Mouse (Mus musculus): Measurements from ENCODE around the gene Tspan5.
A peak's percentile ranks its signal among the peaks of the same experiment; 100 is the strongest.

Gene Tspan5

DNA sequence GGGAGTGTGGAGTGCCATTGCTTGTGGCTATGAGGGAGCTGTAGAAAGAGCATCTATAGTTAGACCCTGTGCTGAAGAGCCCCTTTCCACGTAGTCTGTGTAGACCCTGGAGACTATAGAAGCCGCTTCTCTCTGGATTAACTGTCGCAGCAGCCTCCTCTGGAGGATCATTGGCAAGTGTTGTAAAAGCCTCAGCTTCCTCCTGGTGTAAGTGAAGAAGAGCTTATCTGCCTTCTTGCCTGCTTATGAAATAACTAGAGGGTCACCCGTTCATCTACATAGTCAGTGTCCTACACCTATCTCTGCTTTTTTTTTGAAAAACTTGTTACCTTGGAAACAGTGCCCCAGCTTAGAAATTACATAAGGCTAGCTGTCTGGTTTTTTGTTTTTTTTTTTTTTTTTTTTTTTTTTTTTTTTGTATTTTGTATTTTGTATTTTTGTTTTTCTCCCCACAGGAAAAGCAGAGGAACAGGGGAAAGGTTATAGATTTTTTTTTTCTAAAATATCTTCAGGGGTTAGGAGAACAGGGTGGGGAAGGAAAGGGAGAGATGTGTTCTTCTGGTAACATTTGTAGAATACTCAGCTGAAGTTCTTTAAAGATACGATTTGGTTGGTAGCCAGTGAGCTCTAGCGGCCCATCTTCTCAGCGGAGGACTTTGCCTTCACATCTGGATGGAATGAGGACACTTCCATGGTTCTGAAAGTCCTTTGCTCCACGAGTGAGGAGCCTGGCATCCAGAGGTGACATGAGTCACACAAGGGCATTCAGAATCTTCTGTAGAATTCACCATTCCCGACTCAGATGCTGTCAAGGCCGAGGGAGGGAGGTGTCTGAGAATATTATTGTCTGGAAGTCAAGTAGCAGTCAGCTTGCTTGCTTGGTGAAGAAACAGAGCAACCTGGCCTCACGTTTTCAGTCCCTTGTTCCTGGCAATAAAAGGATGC is 62.4 kb downstream of the Tspan5 start:
- peak in 1 of 2 experiments; percentile 54 for DNase-seq (ENCODE audit: inconsistent age in 2 of 2, low spot score in 1 of 2)

DNA sequence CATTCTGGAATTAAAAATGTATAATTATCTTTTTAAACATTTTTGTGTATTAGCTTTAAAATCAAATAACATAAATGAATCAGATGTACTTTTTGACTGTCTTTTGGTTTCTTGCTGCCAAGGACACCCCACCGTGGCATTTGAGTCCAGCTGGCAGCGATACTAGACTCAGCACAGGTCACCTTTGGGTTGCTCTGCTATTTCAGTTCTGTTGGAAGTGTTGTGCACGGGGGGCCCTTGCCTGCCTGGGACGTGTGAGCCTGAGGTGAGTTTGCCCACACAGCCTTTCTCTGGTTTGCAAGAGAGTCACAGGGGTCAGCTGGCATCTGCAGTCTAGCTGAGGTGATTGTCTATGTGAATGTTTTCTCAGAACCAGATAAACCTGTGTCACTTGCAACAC is 65.8 kb downstream of the Tspan5 start:
- peak; percentile 70 to 82 for DNase-seq (ENCODE audit: inconsistent age in 2 of 2, low spot score in 1 of 2)

DNA sequence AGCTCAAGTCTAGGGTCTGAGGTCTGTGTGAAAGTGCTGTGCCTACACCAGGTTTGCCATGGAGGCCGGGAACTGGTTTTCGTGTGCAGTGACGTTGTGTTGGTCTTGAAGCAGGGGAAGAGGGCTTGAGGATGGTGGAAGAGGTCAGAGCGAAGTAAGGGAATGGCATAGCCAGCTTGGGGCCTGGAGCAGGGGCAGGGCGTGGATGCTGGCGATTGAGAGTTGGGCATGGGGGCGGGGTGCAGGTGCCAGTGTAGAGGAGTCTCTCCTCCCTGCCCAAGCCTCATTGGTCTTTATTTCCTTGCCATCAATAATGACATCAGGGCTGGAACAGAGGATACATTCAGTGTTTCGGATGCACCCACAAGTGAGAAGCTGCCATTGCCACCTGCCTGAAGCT is 67.5 kb downstream of the Tspan5 start:
- no peak for DNase-seq (ENCODE audit: inconsistent age in 2 of 2, low spot score in 1 of 2)

DNA sequence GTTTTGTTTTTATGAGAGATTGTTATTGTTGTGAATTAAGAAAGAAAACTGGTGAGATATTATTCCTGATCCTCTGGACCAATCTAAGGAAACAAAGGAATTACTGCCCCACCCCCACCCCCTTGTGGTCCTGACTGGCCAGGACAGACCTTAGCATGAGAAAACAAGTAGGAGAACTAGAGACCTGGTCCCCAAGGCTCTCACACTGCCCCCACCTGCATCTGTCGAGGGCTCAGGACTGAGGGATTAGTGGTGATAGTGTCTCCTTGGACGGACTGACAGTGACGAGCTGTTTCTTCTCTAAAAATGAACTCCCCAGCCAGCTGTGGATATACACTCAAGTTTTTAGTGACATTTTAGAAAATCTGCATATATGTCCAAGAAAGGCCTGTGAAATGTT is 70.6 kb downstream of the Tspan5 start:
- DNase-seq (ENCODE audit: inconsistent age in 2 of 2, low spot score in 1 of 2), result no peak

DNA sequence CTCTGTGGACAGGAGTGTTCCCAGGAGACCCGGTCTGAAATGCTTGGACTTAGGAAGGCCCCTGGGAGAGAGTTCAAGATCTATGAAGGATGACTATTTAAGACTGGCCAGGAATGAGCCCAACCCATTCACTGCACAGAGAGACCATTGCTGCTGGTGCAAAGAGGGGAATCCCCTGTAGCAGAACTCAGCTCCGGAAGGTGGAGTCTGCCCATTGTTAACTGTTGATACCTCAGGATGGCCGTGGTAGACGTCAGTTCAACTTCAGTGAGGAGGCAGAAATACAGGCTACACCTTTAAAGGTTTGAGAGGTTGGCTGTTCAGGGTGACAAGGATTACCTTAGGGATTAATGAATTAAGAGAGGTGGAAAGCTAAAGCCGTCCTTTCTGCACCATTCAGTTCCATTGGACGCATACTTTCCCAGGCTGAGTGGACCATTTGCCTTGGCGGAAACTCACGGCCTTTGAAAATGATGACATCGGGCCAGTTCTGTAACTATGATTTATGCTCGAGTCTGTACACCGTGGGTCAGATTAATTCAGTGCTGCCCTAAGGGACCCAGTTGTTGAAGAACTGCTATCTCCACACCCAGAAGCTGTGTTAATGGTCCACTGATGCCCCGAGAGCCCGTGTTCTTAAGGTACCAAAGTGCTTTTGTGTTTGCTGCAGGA is 71.3 kb downstream of the Tspan5 start:
- peak; percentile 62 to 84 for DNase-seq (ENCODE audit: inconsistent age in 2 of 2, low spot score in 1 of 2)

DNA sequence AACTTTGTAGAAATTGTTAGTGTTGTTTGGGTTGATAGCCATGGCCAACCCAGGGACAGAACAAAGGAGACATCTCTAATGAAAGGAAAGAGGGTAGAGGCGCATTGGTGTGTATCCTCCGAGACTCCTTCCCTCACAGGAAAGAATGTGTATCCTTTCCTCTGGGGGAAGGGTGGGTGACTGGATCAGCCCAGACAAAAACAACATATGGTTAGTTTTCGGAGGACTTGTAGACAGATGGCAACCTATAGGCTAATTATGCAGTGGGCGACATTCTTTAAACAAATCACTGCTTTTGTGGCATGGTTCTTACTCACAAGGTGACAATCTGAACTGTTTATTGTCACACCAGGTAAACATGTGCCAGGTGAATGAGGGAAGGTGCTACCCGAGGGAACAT is 72.5 kb downstream of the Tspan5 start:
- DNase-seq (ENCODE audit: inconsistent age in 2 of 2, low spot score in 1 of 2), result no peak

DNA sequence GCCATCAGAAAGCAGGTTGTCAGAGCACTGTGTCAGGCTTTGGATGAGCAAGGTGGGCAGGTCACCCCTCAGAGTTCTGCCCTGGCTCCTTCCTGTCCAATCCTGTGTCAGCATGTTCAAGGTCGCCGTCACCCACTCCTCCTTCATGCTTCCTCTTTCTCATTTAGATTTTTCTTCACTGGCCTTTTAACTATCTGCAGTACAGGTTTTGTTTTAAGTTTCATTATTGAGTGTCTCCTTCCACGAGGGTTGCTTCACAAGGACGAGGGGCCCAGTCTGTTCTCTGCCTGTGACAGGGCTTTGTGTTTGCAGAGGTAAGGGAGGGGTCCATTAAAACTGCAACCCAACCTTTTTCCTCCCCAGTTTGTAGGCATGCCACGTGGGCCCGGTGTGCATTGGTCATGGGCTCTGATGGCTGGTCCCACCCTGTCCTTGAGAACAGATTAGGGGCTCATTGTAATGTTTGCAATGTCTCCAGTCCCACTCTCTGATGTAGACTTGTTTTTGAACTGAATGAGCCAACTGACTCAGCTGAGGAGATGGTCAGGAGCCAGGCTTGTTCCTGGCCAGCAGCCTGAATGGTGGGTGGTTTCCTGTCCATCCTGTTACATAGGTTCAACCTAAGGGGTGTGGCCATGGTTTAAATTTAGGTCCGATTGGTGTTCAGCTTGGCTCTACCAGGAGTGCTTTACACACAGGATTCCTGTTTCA is 73.3 kb downstream of the Tspan5 start:
- DNase-seq (ENCODE audit: inconsistent age in 2 of 2, low spot score in 1 of 2), result no peak

DNA sequence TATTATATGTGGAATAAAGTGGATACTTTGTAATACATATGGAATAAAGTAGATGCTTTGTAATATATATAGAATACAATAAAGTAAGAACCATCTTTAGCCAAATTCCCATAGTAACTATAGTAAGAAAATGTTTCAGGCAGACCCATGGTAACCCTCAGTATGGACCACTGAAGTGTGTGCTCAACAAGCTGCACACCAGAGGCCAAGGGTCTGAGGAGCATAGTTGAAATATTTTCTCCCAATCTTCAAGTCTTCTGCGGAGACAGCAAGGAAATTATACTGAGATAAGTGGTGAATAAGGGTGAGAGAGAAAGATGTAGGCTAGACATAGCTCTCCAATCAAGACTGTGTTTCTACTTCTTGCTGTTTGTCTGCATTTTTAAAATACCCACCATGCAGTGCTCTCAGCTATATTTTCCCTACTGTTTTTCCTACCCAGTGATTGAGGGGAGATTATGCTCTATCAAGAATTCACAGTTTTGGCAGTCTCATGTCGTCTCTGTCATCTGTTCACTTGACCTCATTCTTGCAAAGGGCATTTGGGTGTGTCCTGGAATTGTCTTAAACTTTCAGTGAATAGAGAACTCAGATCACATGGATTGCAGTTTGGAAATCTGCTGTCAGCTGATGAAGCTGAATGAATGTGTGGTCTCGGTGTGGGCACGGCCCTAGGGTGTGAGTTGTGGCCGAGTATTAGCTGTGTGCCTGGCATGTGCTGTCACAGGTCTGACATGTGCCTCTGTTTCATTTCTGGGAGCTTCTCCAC is 75.1 kb downstream of the Tspan5 start:
- DNase-seq (ENCODE audit: inconsistent age in 2 of 2, low spot score in 1 of 2), result peak; percentile 36 to 76

DNA sequence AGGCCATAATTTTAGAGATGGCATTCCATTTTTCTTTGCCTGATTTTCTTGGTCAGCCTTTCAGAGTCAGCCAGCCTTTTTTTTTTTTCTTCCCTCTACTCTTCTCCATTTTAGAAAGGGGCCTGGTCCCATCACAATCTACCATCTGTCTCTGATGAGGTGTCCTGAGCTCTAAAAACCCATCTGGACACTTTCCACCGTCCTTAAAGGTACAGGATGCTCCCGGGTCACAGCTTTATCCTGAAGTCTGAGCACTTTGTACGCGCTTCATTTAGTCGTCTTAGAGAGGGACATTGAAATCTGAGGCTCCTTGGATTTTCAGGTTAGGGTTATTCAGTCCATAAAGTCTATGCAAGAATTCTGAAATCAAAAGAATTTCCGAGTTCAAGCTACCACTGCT is 77.9 kb downstream of the Tspan5 start:
- DNase-seq (ENCODE audit: inconsistent age in 2 of 2, low spot score in 1 of 2), result no peak

DNA sequence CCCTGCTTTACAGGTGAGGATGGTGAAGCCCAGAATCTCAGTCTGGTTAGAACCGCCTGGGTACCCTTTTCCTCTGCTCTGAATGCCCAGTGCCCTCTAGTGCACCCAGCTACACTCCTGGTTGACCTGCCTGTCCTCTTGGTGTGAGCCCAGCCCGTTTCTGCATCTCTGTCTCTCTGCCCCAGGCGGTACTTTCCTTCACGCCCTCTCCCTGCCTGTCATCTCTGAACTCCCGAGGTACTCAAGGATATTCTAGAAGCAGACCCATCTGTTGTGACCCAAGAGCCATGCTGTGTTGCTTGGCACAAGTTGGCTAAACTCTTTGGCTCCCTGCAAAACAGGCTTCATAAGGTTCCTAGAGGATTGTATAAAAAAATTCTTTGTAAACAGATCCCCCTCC is 78.3 kb downstream of the Tspan5 start:
- DNase-seq (ENCODE audit: inconsistent age in 2 of 2, low spot score in 1 of 2), result no peak

DNA sequence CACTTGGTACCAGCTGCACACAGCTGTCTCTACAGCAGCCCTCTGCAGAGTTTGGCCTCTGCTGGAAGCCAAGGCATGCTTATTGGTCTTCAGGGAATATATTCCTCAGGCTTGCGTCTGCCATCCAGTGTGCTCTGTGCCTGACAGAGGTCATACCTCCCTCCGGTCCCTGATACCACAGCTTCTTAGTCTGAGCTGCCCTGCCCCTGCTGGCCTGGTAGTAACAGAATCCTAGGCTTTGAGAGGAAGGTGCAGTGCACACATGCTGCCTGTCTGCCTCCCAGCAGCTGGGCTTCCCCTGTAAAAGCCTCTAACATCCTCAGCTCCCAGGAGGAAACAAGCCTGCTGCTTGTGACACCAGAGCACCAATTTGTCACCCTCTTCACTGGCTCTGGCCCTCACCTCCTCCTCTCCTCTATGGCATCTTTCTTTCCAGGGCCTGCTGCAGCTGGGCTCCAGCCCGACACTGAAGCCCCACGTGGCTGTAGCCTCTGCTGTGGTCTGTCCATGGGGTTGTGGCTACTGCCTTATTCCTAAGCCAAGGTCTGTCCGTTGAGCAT is 80.0 kb downstream of the Tspan5 start:
- no peak for DNase-seq (ENCODE audit: inconsistent age in 2 of 2, low spot score in 1 of 2)

DNA sequence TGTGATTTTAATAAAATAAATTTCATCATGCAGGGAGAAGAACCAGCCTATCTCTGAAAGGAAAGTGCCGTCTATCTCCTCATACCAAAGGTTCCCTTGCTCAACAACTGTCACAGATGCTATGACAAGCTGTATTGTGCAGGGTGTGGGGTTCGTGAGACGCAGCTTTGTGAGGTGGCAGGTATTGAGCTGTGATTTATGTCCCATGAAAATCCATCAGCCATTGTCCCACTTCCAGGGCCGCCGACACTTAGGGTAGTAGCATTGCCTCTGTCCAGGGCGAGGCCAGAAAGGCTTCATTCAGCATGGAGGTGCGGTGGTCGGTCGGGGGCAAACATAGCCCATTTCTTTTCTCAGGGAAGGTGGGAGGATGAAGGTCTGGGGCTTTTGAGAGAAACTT is 81.9 kb downstream of the Tspan5 start:
- DNase-seq (ENCODE audit: inconsistent age in 2 of 2, low spot score in 1 of 2), result no peak

DNA sequence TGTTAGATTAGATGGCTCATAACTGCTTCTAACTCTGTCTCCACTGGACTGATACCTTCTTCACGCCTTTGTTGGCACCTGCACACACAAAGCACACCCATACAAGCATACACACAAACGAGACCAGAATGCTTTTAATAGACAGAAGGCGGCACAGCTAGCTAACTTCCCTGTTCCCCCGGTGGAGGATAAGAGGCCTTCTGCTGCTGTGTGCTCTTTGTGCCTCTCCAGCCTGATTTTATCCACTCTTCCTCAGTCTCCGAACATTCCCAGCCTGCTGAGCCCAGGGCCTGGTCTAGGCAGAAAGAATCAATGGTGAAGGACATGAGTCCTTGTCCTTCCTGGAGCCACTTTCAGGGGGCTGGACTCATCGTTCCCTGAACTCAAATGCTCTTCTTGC is 83.3 kb downstream of the Tspan5 start:
- no peak for DNase-seq (ENCODE audit: inconsistent age in 2 of 2, low spot score in 1 of 2)

DNA sequence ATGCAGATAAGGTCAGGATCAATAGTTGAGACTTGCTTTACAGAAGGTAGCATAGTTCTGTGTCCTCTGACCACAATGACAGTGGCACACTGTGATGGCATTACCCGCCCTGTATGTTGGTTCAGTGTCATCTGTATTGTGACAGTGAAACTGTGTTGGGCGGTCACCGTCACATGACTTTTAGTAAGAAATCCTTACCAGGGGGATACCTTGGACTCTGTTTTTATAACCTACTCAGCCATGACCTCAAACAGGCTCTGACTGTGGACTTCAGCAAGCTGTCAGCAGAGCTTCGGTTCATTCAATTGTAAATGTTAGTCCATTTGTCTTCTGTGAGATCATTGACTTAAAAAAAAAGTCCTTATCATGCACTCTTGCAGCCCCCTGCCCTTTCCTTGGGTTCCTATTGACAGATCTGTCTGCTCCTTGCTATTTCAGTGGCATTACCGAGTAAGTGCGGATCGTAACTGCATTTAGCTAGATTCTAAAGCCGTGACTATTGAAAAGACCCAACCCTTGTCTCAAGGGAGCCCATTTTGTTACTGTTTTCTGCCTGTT is 84.3 kb downstream of the Tspan5 start:
- no peak for DNase-seq (ENCODE audit: inconsistent age in 2 of 2, low spot score in 1 of 2)

DNA sequence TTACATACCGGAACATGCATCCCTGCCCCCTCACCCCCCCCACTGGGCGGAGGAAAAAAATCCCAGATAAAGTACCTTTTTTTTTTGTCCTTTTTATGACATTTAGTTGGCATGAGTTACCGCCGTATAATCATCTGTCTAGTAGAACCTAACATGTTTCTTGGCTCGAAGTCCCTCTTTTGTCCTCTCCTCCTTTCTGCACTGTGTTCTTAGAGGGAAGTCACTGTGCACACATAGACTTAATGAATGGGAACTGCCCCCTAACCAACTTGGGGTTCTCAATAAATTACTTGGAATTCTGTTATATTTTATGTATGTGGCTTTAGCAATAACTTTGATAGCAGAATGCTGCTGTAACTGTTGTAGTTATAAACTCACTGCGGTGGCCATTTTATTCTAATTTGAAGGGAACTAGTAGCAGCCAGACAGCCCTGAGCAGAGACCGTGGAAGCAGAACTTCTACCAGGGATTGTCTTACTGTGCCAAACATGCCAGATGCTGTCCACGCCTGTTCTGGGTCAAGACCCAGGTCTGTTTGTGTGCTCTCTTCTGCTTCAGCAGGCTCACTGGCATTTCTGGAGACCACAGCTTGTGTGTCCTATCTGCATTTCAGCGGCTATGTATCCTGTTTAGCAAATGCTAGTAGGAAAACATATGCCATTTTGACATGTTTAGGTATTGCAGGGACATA is 91.0 kb downstream of the Tspan5 start:
- DNase-seq (ENCODE audit: inconsistent age in 2 of 2, low spot score in 1 of 2), result peak in 1 of 2 experiments; percentile 52

DNA sequence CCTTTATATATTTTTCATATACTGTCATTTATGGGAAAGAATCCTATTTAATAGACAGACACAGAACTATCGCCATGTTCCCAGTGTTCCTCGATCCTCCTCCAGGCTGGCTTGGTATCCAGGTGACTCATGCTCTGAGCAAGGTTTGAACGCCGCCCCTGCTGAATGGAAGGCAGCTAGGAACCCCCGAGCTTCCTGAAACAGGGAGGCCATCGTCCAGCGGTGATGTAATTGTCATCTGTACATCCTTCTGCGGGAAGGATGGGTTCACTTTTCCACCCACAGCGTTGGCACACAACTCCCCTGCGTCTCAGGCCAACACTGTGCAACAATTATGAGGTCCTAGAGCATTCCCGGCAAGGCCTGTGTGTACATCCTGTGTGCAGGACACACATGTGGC is 92.2 kb downstream of the Tspan5 start:
- no peak for DNase-seq (ENCODE audit: inconsistent age in 2 of 2, low spot score in 1 of 2)

DNA sequence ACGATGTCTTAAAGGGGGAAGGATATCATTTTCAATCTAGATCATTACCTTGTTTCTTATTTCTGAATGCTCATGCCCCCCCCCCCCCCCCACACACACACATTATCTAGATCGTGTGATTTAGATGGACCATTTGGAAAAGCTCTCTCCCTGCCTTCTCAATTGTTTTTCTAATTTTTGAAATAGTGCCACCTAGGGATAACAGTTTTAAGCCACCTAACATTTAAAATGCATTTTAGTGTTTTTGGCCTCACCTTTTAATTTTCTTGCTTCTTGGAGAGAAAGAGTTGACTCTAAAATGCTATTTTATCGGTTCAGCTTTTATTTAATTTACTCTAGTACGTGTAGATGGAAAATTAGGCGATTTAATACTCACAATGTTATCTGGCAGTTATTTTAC is 94.9 kb downstream of the Tspan5 start:
- DNase-seq (ENCODE audit: inconsistent age in 2 of 2, low spot score in 1 of 2), result no peak

DNA sequence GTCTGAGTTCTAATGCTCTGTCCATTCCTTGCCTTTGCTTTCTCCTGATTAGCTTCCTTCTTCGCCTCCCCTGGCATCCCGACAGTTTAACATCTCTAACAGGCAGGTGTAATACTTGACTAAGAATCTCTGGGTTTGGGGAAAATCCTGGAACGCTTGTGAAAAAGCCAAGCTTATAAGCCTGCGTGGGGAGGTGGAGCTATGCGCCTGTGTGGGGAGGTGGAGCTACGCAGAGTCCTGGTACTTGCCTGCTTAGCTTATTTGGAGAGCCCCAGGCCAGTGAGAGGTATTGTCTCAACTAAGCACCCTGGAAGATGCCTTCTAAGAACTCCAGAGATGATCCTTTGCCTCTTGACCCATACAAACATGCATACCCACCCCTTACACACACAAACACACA is 95.7 kb downstream of the Tspan5 start:
- no peak for DNase-seq (ENCODE audit: inconsistent age in 2 of 2, low spot score in 1 of 2)

DNA sequence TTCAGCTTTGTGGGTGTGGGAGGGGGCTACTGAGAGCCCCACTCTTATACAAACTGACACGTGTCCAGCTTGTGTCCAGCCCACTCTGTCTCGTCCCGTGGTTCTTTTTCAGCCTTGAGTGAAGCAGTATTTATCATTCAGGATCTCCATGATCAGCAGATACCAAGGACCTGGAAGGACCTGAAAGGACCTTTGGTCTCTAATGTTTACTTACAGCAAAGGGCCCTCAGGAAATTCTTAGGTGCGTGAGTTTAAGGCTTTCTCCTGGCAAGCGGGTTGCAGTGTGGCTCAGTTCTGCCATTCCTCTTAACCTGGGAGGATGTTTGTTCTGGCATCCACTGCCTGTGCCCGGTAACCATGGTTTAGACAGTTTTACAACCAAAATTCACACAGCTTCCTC is 97.7 kb downstream of the Tspan5 start:
- DNase-seq (ENCODE audit: inconsistent age in 2 of 2, low spot score in 1 of 2), result no peak

DNA sequence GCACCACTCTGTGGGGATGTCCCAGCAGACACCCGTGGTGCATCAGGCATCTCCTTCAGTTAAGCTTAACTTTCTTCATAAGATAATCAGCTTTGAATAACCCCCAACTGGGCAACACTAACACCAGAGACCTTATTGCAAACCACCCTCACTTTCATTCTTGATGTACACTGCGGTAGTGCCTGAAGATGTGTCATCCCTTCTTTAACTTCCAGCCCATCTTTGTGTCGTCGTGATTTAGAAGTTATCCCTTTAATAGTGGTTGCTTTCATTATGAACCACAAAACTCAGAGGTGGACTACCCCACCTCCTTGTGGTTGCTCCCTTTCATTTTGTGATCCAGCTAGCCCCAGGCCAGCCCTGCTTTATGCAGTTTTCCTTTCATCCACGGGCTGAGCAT is 99.3 kb downstream of the Tspan5 start:
- DNase-seq (ENCODE audit: inconsistent age in 2 of 2, low spot score in 1 of 2), result no peak
